Mouse (Mus musculus) cerebellum, adult 18-20 months (tissue): Measurements from ENCODE around the gene 6430571L13Rik.
"Not testable (repeated sequence)": the region's sequence is repeated elsewhere in the genome, so short reads cannot be mapped to it uniquely, and the experiment has no call there.

Source experiments
- DNase-seq, 2 experiments: peaks; one replicate each; pipeline ENCODE4 v3.0.0; 2021

The 6430571L13Rik gene

DNA sequence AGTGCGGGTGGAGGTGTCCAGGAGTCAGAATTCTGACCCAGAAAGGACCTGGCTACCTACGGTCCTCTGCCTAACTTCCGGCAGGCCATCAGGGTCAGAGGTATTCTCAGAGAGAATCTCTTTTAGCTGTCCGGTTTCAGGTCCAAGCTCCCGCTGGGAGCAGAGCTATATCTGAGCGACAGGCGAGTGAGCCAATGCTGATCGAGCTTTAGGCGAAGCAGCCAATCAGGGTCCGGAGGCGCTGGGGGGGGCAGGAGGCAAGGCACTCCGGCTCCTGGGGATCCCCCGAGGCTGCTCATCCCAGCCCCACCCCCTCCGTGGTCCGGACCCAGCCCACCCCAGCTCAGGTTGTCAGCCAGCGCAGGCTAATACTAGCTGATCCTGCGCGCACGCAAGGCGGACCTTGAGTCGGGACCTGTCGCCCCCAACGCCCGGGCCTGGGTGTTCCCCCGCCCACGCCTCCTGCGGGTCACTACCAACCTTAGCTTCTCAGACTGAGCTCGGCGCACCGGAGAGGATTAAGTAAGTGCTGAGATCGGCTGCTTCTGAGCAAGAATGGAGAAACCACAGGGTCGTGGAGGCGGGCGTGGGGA, at the start of gene 6430571L13Rik:
Gene 6430571L13Rik, plus strand, starts transcription at position 336 of the 593 bp plus-strand sequence.
- peak; percentile 96 to 98 for DNase-seq

- DNase-seq, result peak; percentile 84 to 91
Measured at GRCm38 (mm10) chr9:107290897-107291296, 49.5 kb upstream of the 6430571L13Rik start.

GRCm38 (mm10) chr9:107294249-107294648, 46.2 kb upstream of the 6430571L13Rik start:
- DNase-seq, result peak; percentile 74 to 80

DNA sequence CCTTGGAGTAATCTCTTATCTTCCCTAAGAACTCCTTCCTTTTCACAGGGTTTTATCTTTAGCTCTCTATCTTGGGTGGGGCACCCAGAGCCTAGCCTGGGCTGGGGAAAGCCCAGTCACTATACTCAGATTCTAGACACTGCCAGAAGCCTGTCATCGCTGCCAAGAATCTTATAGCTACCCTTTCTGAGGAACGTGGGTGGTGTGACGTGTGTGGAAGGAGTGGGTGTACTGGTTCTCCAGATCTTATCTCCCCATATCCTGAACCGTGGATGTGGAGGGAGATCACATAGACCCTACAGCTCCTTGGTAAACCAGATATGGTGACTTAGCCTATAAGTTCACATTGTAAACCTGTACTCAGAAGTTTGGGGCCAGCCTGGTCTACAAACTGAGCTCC, 44.8 kb upstream of the 6430571L13Rik start:
- no peak for DNase-seq

DNA sequence AAGGTAGTCTGAATTCAATTTTAAA, 44.6 kb upstream of the 6430571L13Rik start, which contains the start of gene Cish:
Gene Cish, plus strand, starts transcription at position 11 of the 25 bp plus-strand sequence.
- DNase-seq, result no peak

- DNase-seq, result no peak
Measured at GRCm38 (mm10) chr9:107296041-107296440, 44.4 kb upstream of the 6430571L13Rik start.

GRCm38 (mm10) chr9:107296501-107296965, 43.9 kb upstream of the 6430571L13Rik start:
- DNase-seq, result peak; percentile 88 to 92

- no peak for DNase-seq
Measured at GRCm38 (mm10) chr9:107297059-107297458, 43.3 kb upstream of the 6430571L13Rik start.

GRCm38 (mm10) chr9:107297658-107298057, 42.7 kb upstream of the 6430571L13Rik start:
- no peak for DNase-seq

- DNase-seq, result no peak
Measured at GRCm38 (mm10) chr9:107298059-107298780, 42.2 kb upstream of the 6430571L13Rik start.

DNA sequence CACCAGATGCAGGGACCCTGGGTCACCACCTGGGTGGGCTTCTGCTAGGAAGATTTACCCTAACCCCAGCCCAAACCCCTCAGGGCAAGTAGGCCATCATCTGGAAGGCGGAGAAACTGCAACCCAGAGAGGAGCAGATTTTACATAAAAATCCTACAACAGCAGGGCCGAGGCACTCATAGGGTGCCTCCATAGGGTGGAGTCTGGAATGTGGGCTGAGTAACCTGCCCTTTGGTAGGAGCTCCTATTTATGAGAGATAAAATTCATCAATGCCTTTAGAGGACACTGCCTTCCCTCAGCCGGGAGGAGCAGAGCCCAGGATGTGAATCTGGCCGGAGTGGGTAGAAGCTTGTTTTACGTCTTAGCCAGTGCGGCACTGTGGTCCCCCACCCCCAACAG, 41.5 kb upstream of the 6430571L13Rik start:
- no peak for DNase-seq

- no peak for DNase-seq
Measured at GRCm38 (mm10) chr9:107299783-107300182, 40.6 kb upstream of the 6430571L13Rik start.

- no peak for DNase-seq
Measured at GRCm38 (mm10) chr9:107300224-107300973, 40.0 kb upstream of the 6430571L13Rik start.

GRCm38 (mm10) chr9:107301554-107302331, 38.7 kb upstream of the 6430571L13Rik start:
- DNase-seq, result no peak

DNA sequence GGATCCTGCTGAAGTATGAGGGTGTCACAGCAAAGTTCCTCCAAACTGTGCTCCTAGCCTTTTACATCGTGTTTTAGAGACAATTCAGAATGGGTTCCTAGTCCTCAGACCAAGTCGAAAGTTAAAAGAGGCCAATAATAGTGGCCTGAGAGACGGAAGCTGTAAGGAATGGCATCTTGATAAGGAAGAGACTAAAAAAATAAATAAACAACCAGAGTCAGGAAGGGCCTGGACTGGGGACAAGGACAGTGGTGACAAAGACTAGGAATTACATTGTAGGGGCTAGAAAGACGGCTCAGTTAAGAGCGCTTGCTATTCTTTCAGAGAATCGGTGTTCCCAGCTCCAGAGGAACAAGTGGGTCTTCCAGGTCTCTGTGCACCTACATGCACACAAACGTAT, 37.8 kb upstream of the 6430571L13Rik start:
- DNase-seq, result no peak

- no peak for DNase-seq
Measured at GRCm38 (mm10) chr9:107303121-107303820, 37.1 kb upstream of the 6430571L13Rik start.

DNA sequence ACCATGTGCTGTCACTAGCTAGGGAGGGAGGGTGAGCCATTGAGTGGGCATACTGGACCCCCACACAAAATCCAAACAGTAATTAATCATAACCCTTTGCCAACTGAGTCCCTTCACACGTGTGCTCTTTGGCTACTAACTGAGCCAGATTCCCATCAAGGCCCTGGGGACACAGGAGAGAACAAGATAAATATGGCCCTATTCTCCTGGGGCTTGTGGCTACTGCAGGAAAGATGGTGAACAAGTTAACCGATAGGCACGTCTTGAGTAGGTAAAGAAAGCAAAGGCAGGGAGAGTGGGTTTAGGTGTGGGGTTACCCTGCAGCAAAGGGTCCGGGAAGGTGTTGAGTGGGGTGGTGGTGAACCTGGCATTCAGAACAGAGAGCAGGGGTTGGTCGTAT, 36.5 kb upstream of the 6430571L13Rik start:
- no peak for DNase-seq

- no peak for DNase-seq
Measured at GRCm38 (mm10) chr9:107304383-107304782, 36.0 kb upstream of the 6430571L13Rik start.

DNA sequence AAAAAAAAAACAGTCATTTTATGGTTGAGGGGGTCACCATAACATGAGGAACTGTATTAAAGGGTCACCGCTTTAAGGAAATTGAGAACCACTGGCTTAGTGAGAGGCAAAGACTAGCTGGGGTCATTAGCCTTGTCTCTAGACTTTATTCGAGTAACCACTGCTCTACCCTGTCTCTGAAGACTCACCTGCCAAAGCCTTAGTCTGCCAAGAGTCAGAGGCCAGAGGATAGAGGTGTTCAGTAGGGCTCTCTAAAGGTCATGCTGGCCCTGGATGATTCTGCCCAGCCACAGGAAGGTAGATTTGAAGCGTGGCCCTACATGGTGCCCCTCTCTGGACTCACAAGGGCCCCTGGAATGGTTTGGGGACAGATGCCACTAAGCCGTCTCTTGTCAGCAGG, 35.4 kb upstream of the 6430571L13Rik start:
- DNase-seq, result no peak

DNA sequence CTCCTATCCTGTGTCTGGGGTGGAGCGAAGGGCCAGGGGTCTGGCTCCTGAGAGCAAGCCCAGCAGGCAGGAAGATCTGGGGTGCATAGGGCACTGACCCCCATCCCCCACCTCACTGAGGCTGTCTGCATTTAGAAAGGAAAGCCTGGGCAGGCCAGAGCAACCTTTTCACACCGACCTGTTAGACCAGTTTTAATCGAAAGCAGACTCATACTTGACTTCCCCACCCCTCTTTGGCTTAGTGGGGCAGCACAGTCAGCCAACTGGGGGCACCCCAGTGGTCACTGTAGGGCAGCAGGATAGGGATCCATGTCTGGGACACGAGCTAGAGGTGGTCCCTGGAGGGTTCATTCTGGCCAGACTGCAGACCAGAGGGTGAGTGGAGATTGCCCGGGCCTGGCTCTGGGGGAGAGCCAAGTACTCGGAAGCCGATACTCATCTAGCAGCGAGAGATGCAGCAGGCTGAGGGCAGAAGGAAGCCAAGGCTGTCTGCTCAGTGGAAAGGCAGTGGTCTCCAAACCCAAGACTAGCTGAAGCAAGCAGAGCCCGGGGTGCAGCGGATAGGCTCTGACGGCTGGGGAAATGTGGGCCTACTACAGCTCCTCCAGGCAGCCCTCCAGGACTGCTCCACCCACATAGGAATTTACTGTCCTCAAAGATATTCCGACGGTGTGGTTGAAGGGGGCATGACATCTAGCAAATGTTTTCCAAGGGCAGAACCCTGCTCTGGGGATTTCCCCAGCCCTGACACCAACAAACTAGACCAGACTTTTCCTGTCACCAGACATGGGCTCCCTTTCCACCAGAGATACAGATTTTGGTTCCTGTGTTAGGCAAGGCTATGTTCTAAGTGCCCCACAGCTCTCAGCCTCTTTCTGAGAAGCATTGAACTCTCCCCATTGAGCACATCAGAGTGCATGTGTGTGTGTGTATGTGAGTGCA, 34.5 kb upstream of the 6430571L13Rik start:
- no peak for DNase-seq

- not testable (repeated sequence) for DNase-seq
Measured at GRCm38 (mm10) chr9:107306673-107307072, 33.7 kb upstream of the 6430571L13Rik start.
